Mouse (Mus musculus) right cerebral cortex, postnatal 10 days (tissue): Measurements from ENCODE around the gene Topaz1.
"Not testable (repeated sequence)": the region's sequence is repeated elsewhere in the genome, so short reads cannot be mapped to it uniquely, and the experiment has no call there.

Experiments used
- DNase-seq, 2 experiments: peaks; one replicate each; pipeline ENCODE4 v3.0.0; 2021; ENCODE audit warnings: low spot score in 2 of 2

The Topaz1 gene

GRCm38 (mm10) chr9:122810212-122810611 lies 63.1 kb downstream of the Topaz1 start:
- DNase-seq, result no peak

DNA sequence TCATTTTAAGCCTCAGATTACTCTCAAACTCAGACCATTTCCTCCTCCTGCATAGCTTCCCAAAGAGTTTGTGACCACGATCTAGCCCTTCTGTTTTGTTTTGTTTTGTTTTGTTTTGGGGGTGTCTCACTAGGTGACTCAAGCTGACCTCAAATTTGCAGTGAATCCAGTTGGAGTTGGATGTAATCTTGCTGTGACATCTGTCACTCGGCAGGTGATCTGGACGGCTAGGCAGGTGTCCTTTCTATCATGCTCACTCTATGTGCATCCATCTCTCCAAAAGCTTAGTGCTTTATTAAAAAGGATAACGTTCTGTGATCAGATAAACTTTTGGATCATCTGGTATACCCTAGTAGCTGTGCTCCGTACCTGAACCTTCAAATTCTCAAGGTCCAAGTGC lies 65.2 kb downstream of the Topaz1 start:
- DNase-seq, result no peak

- no peak for DNase-seq
Measured at GRCm38 (mm10) chr9:122814775-122815174, 67.6 kb downstream of the Topaz1 start.

DNA sequence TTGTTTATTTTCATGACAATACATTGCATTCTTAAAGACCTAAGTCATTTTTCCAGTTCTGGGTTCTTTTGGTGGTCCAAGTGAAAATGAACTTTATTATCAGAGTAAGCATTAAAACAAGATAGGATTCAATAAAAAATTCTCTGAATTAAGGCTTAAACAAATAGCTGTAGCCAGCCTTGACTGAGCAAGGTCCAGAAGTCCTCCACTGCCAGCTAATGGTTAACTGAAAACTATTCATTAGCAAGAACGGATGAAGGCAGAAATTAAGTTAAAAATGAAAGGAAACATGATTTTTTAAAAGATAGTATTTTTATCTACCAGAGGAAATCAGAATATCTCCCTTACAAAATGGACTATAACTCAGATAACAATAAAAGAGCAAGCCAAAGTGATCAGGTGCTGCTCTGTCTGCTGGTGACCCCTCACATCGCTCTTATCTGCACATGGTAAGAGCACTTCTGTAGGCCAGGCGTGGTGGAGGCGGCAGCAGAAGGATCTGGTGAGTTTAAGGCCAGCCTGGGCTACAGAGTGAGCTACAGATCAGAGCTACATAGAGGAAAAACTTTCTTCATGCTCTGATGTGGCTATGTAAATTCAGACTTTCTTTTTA lies 68.2 kb downstream of the Topaz1 start:
- no peak for DNase-seq

- no peak for DNase-seq
Measured at GRCm38 (mm10) chr9:122823374-122824017, 76.3 kb downstream of the Topaz1 start.

GRCm38 (mm10) chr9:122826743-122827142 lies 79.6 kb downstream of the Topaz1 start:
- DNase-seq, result no peak

DNA sequence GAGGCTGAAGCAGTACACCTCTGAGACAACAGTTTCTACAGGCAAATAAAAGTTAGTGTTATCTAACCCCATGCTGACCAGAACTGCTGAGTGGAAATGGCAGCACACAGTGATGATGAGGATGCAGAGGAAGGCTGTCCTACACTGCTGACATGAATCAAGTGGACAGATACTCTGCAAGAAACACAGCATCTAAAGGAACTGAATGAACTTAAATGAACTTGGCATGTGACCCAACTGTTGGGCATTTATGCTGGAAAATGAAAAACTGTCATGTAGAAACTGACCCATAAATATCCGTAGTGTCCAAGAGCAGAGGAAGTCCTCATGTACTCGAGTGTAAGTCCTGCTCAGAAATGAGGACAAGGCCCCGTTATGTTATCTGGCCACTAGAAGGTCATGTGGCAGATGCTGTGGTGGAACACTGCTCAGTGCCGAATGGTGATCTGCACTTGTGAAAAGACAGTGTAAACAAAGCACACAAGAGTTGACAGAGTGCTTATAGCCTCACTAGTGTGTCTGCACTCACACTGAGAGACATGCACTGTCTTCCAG lies 82.8 kb downstream of the Topaz1 start:
- no peak for DNase-seq

DNA sequence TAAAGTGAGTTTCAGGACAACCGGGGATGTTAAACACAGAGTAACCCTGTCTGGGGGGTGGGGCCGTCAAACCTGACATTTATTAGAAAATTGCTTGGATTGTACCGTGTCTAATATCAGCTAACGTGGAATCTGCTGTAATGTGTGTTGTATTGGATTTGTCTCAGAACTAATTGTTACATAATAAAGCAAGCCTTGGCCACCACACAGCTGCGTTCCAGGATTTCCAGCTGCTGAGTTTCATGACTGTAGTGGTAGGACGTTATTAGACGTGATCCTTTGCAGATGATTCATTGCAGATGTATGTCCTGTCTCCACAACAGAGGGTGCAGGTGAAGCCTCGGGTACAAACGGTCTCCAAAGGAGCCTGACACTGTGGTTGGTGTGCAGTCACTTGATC lies 89.0 kb downstream of the Topaz1 start:
- no peak for DNase-seq

DNA sequence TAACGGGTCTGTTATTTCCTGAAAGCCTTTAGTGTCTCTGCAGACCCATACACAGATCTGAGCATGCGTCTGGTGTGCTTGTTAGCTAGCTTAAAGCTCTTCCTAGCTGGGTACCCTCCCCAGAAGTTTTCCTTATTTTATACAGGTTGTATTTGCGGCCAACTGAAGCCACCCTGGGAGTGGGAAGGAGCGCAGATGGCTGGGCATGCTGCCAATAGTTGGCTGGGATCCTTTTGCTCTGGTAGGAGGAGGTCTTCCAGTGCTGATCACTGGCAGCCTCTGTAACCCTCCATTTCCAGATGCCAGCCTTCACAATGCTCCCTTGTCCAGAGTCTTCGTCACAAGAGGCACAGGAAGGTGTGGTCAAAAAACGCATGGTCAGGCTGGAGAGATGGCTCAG lies 89.6 kb downstream of the Topaz1 start:
- DNase-seq, result peak; percentile 86 to 88

GRCm38 (mm10) chr9:122837216-122837615 lies 90.1 kb downstream of the Topaz1 start:
- DNase-seq, result no peak

- peak in 1 of 2 experiments; percentile 32 for DNase-seq
Measured at GRCm38 (mm10) chr9:122837680-122838079, 90.5 kb downstream of the Topaz1 start.

DNA sequence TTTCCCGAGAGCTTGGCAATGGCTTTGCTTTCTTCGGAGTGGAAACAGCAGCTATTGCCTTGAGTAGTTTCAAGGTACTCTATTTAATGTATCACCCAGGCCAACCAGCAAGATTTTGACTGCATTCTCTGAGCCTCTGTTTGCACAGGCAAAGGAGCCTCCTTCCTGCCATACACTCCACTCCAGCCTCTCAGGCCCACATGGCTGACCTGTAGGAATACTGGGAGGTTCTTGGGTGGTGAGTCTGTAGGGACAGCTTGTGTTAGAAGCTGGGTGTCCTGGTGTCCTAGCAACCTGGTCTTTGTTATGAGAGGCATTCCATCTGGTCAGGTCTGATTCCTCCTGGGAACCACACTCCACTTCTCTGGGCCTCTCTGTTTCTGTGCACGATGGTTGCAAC lies 96.6 kb downstream of the Topaz1 start, which contains the start of gene Gm35549:
Gene Gm35549 (minus strand): TSS at position 276 of the 400 bp plus-strand sequence.
- DNase-seq, result no peak

- no peak for DNase-seq
Measured at GRCm38 (mm10) chr9:122845621-122846020, 98.5 kb downstream of the Topaz1 start.

- DNase-seq, result peak; percentile 73 to 80
Measured at GRCm38 (mm10) chr9:122846156-122846555, 99.0 kb downstream of the Topaz1 start.

DNA sequence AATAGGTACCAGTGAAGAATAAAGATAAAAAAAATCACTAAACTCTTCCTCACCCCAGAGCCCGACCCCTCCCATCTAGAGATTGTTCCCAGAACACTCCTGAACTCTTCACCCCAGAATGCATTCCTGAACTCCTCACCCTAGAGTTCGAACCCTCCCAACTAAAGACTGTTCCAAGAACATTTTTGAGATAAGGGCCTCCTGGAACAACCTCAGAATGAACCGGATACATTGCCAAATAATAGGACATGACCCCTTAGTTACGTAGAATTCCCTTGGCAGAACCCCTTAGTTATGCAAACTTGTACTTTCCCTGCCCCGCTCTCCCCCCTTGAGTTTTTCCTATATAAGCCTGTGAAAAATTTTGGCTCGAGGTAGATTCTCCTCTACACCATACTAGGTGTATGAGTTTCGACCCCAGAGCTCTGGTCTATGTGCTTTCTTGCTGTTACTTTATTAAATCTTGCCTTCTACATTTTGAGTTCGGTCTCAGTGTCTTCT lies 100.7 kb downstream of the Topaz1 start:
- not testable (repeated sequence) for DNase-seq
